Mouse (Mus musculus) left cerebral cortex, postnatal 36 days (tissue): Measurements from ENCODE around the gene Pla2g2e. TPM values are rescaled to one million over a fixed set of nuclear protein-coding genes. Genes with fewer than 3 reads are reported as not detected.

Source experiments
- total RNA-seq, 2 experiments: library from RNA; stranded (reverse); gene quantifications; 2 replicates each; pipeline ENCODE4 v1.2.3; 2021

The Pla2g2e gene
- total RNA-seq, 2 experiments from 2014 or later, result not detected

Other genes starting within 250 kb of the Pla2g2e start
- gene Vwa5b1, start 242.1 kb upstream of the Pla2g2e start, total RNA-seq, result 1 to 10 TPM; 4.9 to 5.0 TPM
- under 1 TPM; 0.22 to 0.39 TPM for gene Pla2g2c, start 153.2 kb upstream of the Pla2g2e start, total RNA-seq
- 1 to 10 TPM; 1.3 to 1.5 TPM for gene Ubxn10, start 140.8 kb upstream of the Pla2g2e start, total RNA-seq
- not detected for gene Pla2g2f, start 120.3 kb upstream of the Pla2g2e start, total RNA-seq
- under 1 TPM; 0.52 to 0.68 TPM for gene Pla2g2d, start 102.2 kb upstream of the Pla2g2e start, total RNA-seq
- 1 to 10 TPM; 2.6 to 6.2 TPM for gene Pla2g5, start 14.5 kb upstream of the Pla2g2e start, total RNA-seq
- not detected for gene Gm13030, start 4.0 kb upstream of the Pla2g2e start, total RNA-seq
- 10 to 100 TPM; 18.1 to 18.3 TPM for gene Otud3, start 36.0 kb downstream of the Pla2g2e start, total RNA-seq
- not detected for gene Rnf186, start 89.2 kb downstream of the Pla2g2e start, total RNA-seq
- 1 to 10 TPM; 2.6 to 2.7 TPM for gene Tmco4, start 94.9 kb downstream of the Pla2g2e start, total RNA-seq
- gene Htr6, start 197.6 kb downstream of the Pla2g2e start, total RNA-seq, result 1 to 10 TPM; 6.6 to 8.5 TPM
- gene Nbl1, start 215.1 kb downstream of the Pla2g2e start, total RNA-seq, result 10 to 100 TPM; 73.0 to 76.2 TPM